Mouse (Mus musculus) layer of hippocampus, adult 2 months (tissue): Measurements from ENCODE around the gene Cklf. TPM values are rescaled to one million over a fixed set of nuclear protein-coding genes. Genes with fewer than 3 reads are reported as not detected.
A peak's percentile ranks its signal among the peaks of the same experiment; 100 is the strongest.
"Not testable (repeated sequence)": the region's sequence is repeated elsewhere in the genome, so short reads cannot be mapped to it uniquely, and the experiment has no call there.

Experiments
- DNase-seq, 2 experiments: peaks; one replicate each; pipeline ENCODE4 v3.0.0; 2022; ENCODE audit warnings: low spot score in 2 of 2
- H3K27ac ChIP-seq: fragments of 200-600 bp; 2 replicates; pipeline ENCODE4 v1.8.1; 2022
- H3K4me3 ChIP-seq: fragments of 200-600 bp; 2 replicates; pipeline ENCODE4 v1.8.1; 2022; ENCODE audit warnings: mild to moderate bottlenecking
- CTCF ChIP-seq: fragments of 200-600 bp; conservative IDR thresholded peaks from 2 replicates; pipeline ENCODE4 v1.8.1; 2022; ENCODE audit warnings: antibody characterized with exemption, mild to moderate bottlenecking, moderate library complexity
- total RNA-seq, 2 experiments: library from RNA; stranded (reverse); gene quantifications; 2 replicates each; pipeline ENCODE4 v1.2.3; 2021

Gene Cklf
- total RNA-seq, 2 experiments from 2014 or later, result 8.0 to 8.7 TPM

GRCm38 (mm10) chr8:104294396-104294795 is 43.7 kb downstream of the Cklf start:
- no peak for TF ChIP-seq CTCF
- DNase-seq, result no peak
- H3K4me3 ChIP-seq, result no peak overlapping the region
- H3K27ac ChIP-seq, result no peak overlapping the region

- H3K4me3 ChIP-seq, result not testable (repeated sequence)
- peak overlapping the region; percentile 36; the same call in 1 of the 2 replicates for H3K27ac ChIP-seq
- peak in 1 of 2 experiments; percentile 4 for DNase-seq
Observed at GRCm38 (mm10) chr8:104301577-104301976, 50.9 kb downstream of the Cklf start.

GRCm38 (mm10) chr8:104302536-104302935 is 51.9 kb downstream of the Cklf start:
- not testable (repeated sequence) for DNase-seq, H3K4me3 ChIP-seq, H3K27ac ChIP-seq

- no peak for DNase-seq
- Histone ChIP-seq H3K4me3 (no peak overlapping the region), H3K27ac (no peak overlapping the region)
- no peak for TF ChIP-seq CTCF
Observed at GRCm38 (mm10) chr8:104304962-104305361, 54.3 kb downstream of the Cklf start.

- not testable (repeated sequence) for H3K4me3 ChIP-seq, DNase-seq, H3K27ac ChIP-seq
Observed at GRCm38 (mm10) chr8:104308341-104308740, 57.7 kb downstream of the Cklf start.

- peak within 1 kb of the TSS; percentile 29; the same call in 1 of the 2 replicates for H3K27ac ChIP-seq
- DNase-seq, H3K4me3 ChIP-seq: not testable (repeated sequence)
Observed at GRCm38 (mm10) chr8:104309441-104310155, 58.9 kb downstream of the Cklf start, which contains the start of the genes Gm45711 and Cmtm1. Gm45711 (minus strand) TSS chr8:104310081. Cmtm1 (minus strand) TSS chr8:104310145.

- not testable (repeated sequence) for H3K27ac ChIP-seq, H3K4me3 ChIP-seq, DNase-seq
Observed at GRCm38 (mm10) chr8:104312023-104312422, 61.4 kb downstream of the Cklf start.

- DNase-seq, result no peak
- TF ChIP-seq CTCF, result peak; percentile 67
- no peak overlapping the region for H3K27ac ChIP-seq
- no peak overlapping the region for H3K4me3 ChIP-seq
Observed at GRCm38 (mm10) chr8:104313311-104313710, 62.6 kb downstream of the Cklf start.

Other genes with a start within 250 kb of the Cklf start
- gene Cdh5, start 149.2 kb upstream of the Cklf start, total RNA-seq, result 10 to 100 TPM in 1 of 2 experiments, 1 to 10 TPM in 1; 9.1 to 11.6 TPM
- 1 to 10 TPM; 5.3 to 5.4 TPM for gene Bean1, start 80.4 kb upstream of the Cklf start, total RNA-seq
- gene Tk2, start 2.3 kb upstream of the Cklf start, total RNA-seq, result 10 to 100 TPM; 36.9 to 37.6 TPM
- not detected for gene Cmtm2a, start 42.3 kb downstream of the Cklf start, total RNA-seq
- gene Gm45711, start 59.2 kb downstream of the Cklf start, total RNA-seq, result not detected
- gene Cmtm1, start 59.3 kb downstream of the Cklf start, total RNA-seq, result not detected
- gene Gm11020, start 70.7 kb downstream of the Cklf start, total RNA-seq, result not detected
- not detected for gene Cmtm2b, start 71.4 kb downstream of the Cklf start, total RNA-seq
- 10 to 100 TPM; 12.2 to 15.1 TPM for gene Cmtm3, start 88.5 kb downstream of the Cklf start, total RNA-seq
- gene Cmtm4, start 144.9 kb downstream of the Cklf start, total RNA-seq, result 10 to 100 TPM; 59.9 to 62.3 TPM
- gene Dync1li2, start 192.2 kb downstream of the Cklf start, total RNA-seq, result 100 to 1,000 TPM; 272 to 275 TPM